Mouse (Mus musculus): Measurements from ENCODE around the gene Mrgprx2. TPM values are rescaled to one million over a fixed set of nuclear protein-coding genes. Genes with fewer than 3 reads are reported as not detected.
"Not testable (repeated sequence)": the region's sequence is repeated elsewhere in the genome, so short reads cannot be mapped to it uniquely, and the experiment has no call there.

Mrgprx2 gene
- polyA plus RNA-seq (2015; fragmentation: Nextera tagmentation; extraction: Ambion mirVana): not detected in 2 replicates

GRCm38 (mm10) chr7:48499221-48499620, at the start of gene Mrgprx2:
Gene Mrgprx2 (minus strand): TSS chr7:48499321.
- H3K9ac ChIP-seq: no peak within 1 kb of the TSS
- H3K36me3 ChIP-seq: no peaks in the 10 kb centered on the region
- peaks cover 8% of the 10 kb centered on the region; the same call in 1 of the 2 replicates for H3K9me3 ChIP-seq
- no peak for ATAC-seq (ENCODE audit: low FRiP score, low read depth)
- H3K4me3 ChIP-seq: no peak within 1 kb of the TSS
- no peak within 1 kb of the TSS for H3K27ac ChIP-seq
- no peaks in the 10 kb centered on the region for H3K4me1 ChIP-seq
- H3K4me2 ChIP-seq (replicated peaks): no peak within 1 kb of the TSS
- H3K27me3 ChIP-seq: no peaks in the 10 kb centered on the region

DNA sequence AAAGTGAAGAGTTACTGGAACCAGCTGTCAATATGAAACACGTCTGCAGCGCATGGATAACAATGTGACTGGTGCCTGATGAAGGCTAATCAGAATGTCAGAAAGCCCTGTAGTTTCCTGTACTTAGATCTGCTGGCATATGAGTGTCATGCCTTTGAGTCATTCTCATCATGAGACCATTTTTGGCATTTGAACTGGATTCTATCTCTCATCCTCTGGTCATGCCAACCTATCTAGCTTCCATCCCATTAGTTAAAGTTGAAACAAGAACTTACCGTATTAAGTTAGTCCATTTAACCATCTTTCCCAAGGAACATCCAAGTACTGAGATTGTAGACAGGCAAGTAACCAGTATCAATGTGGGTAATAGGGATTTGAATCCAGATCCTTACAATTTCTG, 42.9 kb downstream of the Mrgprx2 start, which contains the start of gene Mrgprb1:
TSS of gene Mrgprb1 (minus strand) at position 101 of the 400 bp plus-strand sequence.
- 85% methylated on average over 3 of the region's 3 CpGs for WGBS

GRCm38 (mm10) chr7:48436581-48436980, 62.5 kb downstream of the Mrgprx2 start:
- Histone ChIP-seq H3K9me3 (peaks cover 19% of the 10 kb centered on the region), H3K4me2 (replicated peaks) (no peak overlapping the region), H3K9ac (no peak overlapping the region), H3K4me3 (no peak overlapping the region), H3K36me3 (no peaks in the 10 kb centered on the region), H3K27me3 (no peaks in the 10 kb centered on the region), H3K4me1 (no peaks in the 10 kb centered on the region), H3K27ac (no peak overlapping the region)
- 57% methylated on average over 3 of the region's 3 CpGs for WGBS
- ATAC-seq (ENCODE audit: low FRiP score, low read depth): no peak

More for the DNA sequence above, 42.9 kb downstream of the Mrgprx2 start, which contains the start of gene Mrgprb1:
- Histone ChIP-seq H3K9ac (no peak within 1 kb of the TSS), H3K27me3 (no peaks in the 10 kb centered on the region), H3K36me3 (no peaks in the 10 kb centered on the region), H3K9me3 (peaks cover 22% of the 10 kb centered on the region), H3K4me1 (no peaks in the 10 kb centered on the region), H3K4me2 (replicated peaks) (no peak within 1 kb of the TSS), H3K4me3 (no peak within 1 kb of the TSS), H3K27ac (no peak within 1 kb of the TSS)
- no peak for ATAC-seq (ENCODE audit: low FRiP score, low read depth)

- WGBS: 80% methylated on average over 3 of the region's 3 CpGs
- peaks cover 22% of the 10 kb centered on the region for H3K9me3 ChIP-seq
- H3K27me3 ChIP-seq; H3K9ac ChIP-seq; H3K36me3 ChIP-seq; H3K4me3 ChIP-seq; H3K27ac ChIP-seq; H3K4me1 ChIP-seq; ATAC-seq (ENCODE audit: low FRiP score, low read depth); H3K4me2 ChIP-seq (replicated peaks): not testable (repeated sequence)
Observed at GRCm38 (mm10) chr7:48435936-48436335, 63.2 kb downstream of the Mrgprx2 start.

Other genes with a start within 250 kb of the Mrgprx2 start
- not detected in 2 replicates for gene Mrgprb8, start 110.8 kb downstream of the Mrgprx2 start, polyA plus RNA-seq (2015; fragmentation: Nextera tagmentation; extraction: Ambion mirVana)
- gene Mrgprb1, start 43.0 kb downstream of the Mrgprx2 start, polyA plus RNA-seq (2015; fragmentation: Nextera tagmentation; extraction: Ambion mirVana): not detected in 2 replicates
- gene Mrgprb2, start 58.8 kb upstream of the Mrgprx2 start, polyA plus RNA-seq (2015; fragmentation: Nextera tagmentation; extraction: Ambion mirVana): not detected in 2 replicates
- not detected in 2 replicates for gene Mrgprb3, start 144.5 kb upstream of the Mrgprx2 start, polyA plus RNA-seq (2015; fragmentation: Nextera tagmentation; extraction: Ambion mirVana)